Mouse (Mus musculus): ENCODE data around the gene Ugcg.

Gene Ugcg

DNA sequence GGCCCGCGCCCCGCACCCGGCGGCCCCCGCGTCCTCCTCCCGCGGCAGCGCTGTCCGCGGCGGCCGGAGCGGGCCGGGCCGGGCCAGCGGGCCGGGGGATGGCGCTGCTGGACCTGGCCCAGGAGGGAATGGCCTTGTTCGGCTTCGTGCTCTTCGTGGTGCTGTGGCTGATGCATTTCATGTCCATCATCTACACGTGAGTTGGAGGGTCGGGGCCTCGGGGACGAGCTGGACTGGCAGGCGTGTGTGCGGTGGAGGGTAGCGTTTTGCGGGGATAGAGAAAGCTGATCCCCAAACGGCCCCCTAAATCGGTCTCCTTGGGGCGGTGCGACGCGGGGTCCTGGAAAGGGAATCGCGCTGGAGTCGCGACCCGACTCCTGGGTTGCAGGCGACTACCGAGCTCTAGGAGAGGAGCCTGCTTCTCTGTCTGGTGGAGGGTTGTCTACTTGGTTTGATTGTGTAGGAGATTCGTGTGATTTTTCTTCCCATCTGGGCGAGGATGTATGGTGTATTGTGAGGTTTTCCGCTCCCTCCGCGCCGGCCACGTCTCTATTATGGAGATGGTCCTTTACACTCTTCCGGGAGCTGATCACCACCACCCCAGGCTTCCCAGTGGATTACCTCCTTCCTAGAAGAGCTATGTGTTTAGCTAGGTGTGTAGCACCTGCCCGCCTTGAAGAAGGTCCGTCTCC, 635 bp downstream of the Ugcg start:
- peak; percentile 36 for DNase-seq (ENCODE audit: low read depth, low spot score)

DNA sequence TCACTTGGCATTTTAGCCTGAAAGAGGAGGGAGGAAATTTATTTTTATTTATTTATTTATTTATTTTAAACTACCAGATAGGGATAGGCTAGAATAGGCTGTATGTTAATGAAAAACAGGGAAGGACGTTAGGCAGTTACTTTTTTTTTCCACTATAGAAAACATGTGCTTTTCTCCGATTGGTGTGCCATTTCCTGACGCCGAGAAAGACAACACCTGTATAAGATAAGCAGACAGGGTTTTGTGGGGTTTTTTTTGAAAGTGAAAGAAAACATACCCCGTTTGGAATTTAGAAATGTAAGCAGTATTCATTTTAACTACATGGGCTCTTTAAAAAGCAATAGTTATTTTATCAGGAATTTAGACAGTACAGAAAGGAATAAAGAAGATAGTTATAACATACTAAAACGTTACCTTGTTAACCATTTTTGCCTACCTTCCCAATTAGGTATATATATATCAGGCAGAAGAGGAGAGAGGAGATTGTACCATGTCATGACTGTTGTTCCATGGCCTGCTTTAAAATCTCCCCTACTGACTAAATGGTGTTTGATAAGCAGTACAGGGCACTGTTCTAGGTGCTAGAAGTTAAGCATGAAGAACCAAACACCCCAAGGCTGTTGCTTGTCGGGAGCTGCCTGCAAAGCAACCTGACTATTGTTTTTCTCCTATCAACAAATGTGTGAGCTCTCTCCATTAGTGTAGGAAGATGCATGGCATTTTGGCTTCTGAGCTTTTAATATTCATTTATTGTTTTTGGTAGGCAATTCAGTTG, 1.8 kb downstream of the Ugcg start:
- no peak for DNase-seq (ENCODE audit: low read depth, low spot score)

DNA sequence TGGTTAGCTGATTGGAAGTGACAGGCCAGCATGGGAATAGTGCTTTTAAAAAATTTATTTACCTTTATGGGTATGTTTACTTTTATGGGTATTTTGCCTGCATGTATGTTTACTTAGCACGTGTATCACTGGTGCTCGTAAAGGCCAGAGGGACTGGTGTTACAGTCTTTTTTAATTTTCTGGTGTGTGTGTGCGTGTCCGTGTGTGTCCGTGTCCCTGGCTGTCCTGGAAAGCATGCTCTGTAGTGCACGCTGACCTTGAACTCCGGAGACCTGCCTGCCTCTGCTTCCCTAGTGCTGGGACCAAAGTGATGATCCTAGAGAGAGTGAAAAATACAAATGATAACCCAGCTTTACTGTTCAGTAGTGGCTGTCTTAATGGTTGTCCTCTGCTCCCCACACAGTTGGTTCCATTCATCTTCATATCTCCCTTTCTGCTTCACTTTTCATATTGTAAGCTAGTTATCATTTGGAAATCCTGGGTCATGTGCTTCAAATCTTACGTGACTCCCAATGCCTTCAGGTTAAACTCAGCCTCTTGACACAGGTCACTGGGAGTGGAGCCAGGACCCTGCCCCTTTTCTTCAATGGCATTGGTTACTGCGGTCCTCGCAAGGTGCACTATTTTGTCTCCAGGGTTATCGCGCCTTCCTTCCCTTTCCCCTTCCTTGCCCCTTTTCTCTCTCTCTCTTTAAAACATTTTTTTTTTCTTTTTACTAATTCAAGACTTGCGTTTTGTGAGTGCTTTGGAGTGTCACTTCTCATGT, 5.9 kb downstream of the Ugcg start:
- DNase-seq (ENCODE audit: low read depth, low spot score), result no peak

DNA sequence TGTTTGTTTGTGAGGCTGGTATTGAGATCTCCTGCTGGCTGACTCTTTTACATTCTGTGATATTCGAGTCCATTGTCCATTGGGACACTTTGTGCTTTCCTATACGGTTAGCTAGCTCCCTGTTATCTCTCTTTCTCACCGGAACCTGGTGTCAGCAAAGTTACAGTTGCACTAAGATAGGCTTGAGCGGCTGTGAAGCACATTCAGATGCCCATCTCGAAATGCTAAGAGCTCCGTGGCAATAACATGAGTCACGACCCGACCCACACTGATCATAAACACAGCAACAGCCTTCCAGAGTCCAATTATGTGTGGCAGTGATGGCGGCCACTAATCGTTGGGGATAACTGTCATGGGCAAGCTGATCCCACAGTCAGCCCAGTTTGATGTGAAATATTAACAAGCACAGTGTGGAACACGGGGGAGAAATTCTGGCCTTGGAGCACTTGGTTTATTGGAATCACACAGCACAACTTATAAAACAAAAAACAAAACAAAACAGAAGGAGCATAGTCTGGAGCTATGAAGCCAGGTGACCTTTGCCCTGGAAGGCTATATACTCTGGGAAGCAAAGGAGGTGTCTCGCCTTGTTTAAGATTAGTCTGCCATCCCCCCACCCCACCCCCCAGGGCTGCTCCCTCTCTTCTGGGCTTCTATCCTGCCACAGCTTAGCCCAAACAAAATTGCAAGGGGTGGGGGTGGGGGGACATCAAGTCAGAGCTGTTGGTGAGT, 7.5 kb downstream of the Ugcg start:
- DNase-seq (ENCODE audit: low read depth, low spot score), result peak; percentile 19

DNA sequence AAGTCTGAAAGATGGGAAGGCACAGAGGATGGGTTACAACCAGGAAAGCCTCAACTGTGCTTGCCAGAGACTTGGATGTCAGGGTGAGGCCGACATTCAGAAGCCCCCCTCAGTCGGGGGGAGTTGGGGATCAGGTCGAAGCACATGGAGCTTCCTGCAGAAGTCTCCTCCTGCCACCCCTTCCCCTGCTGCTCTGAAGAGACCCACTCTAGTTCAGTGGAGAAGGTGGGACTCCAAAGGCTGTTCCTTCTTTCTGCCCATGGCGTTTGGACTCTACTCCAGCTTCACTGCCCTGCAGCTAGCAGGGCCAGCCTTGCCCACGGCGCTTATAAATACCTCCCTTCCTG, 8.0 kb downstream of the Ugcg start:
- no peak for DNase-seq (ENCODE audit: low read depth, low spot score)

DNA sequence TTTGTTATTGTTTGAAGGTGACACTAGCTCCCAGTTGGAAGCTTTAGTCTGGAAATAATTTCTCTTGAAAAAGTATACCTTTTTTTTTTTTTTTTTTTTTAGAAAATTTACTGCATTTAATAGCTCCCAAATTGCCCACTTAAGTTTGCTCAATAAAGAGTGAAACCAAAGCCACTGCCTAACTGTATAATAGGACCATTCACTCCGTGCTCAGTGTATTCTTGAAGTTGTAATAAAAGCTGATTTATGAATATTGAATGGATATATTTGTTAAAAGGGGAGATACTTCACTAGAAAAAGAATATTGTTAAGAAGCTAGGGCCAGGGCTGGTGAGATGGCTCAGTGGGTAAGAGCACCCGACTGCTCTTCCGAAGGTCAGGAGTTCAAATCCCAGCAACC, 8.4 kb downstream of the Ugcg start:
- no peak for DNase-seq (ENCODE audit: low read depth, low spot score)

DNA sequence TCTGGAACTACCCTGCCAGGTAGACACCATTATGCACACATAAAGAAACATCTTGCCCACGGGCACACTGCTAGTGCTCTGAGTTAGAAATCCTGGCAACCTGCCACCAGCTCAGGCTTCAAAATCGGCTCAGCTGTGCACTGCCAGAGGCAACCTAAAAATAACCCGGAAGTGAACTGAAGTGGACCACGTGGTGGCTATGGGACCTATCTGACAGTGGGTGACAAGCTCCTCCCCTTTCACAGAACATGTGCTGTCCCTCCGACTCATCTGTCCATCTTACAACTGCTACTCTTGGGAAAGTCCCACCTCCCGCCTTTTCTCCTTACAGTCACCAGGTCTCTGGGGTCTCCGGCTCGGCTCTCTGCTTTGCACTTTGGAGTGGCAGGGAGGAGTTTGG, 10.3 kb downstream of the Ugcg start:
- peak; percentile 49 for DNase-seq (ENCODE audit: low read depth, low spot score)

DNA sequence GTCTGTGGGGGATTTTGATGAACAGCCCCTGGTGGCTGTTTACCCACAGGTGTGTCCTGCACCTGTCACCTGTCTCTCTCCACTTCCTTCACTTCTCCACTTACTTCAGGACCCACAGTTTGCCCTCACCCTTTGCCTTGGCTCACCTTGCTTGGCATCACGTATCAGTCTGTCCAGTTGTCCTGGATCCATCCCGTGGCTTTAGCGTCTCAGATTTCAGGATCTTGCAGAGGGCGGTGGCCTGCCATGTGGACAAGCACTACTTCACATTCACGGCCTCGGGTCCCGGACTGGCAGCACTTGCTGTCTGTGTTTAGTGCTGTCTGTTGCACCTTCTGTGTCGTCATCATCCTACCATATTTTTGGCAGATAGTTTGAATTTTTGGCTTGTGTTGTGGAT, 10.7 kb downstream of the Ugcg start:
- DNase-seq (ENCODE audit: low read depth, low spot score), result no peak

DNA sequence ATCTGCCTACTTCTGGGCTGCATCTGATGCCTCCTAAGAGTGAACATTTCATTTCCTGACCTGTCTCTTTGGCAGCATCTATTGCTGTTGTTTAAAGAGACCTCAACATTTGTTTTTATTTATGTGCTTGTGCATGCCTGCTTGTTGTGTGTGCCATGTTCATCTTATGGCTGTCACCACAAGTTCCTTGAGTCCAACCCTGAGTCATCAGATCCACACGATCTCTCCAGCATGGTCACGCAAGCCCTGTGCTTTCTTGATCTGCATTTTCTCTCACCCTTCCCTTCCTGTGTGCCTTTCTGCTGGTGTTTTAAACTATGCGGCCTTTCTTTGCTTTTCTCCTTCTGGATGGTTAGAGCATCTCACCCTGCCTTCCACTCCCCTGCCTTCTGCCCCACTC, 11.6 kb downstream of the Ugcg start:
- DNase-seq (ENCODE audit: low read depth, low spot score), result no peak

DNA sequence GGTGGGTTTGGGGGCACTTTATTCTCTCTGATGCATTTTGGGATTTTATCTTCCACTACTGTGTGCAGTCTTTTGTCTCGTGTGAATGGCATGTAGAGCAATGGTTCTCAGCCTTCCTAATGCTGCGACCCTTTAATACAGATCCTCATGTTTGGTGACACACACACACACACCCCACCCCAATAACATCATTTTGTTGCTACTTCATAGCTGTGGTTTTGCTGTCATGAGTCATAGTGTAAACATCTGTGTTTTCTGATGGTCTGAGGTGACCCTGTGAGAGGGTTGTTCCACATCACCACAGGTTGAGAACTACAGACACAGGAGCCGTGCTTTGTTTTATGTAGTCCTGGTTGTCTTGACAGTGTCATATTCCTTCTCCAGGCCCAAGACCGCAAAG, 15.6 kb downstream of the Ugcg start:
- DNase-seq (ENCODE audit: low read depth, low spot score), result no peak

DNA sequence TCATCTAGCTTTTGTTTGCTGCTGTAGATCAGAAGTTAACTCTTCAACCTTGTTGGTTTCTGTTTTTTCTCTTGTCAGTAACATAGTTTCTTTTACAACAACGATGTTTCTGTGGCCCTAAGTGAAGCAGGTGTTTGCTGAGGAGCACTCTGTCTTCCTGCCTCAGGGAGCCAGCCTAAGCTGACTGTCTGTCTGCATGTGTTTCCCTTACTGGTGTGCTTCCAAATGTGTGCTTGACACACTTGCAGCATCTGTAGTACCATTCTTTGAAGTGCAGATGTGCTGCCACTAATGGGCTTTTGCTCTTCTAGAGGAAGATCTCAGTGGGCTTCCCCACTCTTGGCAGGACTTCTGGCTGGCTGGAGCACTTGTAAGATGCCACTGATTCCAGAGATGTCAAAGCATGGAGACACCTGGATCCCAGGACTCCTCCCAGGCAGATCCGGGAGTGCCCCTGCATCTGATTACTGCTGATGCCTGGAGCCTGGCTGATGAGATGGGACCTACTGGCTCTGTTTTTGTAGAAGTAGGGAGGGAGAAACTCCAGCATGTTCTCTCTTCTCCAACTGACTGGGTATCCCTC, 16.8 kb downstream of the Ugcg start:
- no peak for DNase-seq (ENCODE audit: low read depth, low spot score)

DNA sequence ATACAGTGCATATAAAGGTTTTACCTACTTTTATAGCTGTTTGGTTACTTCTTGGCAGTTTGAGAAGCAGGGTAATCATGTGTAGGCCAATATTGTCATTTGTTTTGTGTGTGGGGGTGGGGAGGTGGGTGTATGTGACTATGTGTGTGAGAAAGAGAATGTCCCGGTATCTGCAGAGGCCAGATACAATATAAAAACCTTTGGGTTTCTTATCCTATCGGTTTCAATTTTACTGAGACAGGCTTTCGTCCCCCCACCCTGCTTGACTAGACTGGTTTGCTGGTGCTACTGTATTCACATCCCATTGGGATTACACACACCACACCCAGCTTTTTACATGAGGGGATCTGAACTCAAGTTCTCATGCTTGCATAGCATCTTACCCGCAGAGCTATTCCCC, 17.5 kb downstream of the Ugcg start:
- DNase-seq (ENCODE audit: low read depth, low spot score), result no peak

DNA sequence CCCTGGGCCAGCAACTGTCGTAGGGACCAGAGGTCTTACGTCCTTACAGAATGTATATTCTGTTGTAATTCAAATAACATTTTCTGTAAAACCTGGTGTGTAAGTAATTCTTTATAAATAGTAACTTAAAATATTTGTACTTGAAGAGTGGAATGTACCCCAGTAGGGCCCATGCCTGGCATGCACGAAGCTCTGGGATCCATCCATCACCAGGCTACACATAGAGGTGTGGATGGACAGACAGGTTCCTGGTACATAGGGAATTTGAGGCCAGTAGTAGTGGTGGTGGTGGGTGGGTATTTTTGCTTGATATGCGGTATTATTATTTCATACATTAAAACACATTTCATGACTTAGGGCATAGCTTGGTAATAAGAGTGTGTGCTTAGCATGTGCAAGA, 19.6 kb downstream of the Ugcg start:
- no peak for DNase-seq (ENCODE audit: low read depth, low spot score)

DNA sequence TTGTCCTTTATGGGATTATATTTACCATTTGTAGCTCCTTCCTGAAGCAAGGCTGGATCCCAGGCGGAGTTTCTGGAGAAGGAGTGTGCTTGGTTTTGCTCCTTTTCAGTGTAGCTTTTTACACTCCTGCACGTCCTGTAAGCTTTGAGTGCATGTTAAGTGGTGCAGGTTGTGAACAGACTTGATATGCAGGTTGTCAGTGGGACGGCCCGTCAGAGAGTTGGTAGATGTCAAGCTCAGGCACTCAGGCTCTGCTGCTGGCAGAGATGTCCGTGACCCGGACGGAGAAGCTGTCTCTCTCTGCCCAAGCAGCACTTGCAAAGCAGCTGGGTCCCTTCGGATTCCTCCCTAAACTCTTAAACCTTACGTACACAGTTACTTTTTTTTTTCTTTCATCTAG, 22.1 kb downstream of the Ugcg start:
- no peak for DNase-seq (ENCODE audit: low read depth, low spot score)

DNA sequence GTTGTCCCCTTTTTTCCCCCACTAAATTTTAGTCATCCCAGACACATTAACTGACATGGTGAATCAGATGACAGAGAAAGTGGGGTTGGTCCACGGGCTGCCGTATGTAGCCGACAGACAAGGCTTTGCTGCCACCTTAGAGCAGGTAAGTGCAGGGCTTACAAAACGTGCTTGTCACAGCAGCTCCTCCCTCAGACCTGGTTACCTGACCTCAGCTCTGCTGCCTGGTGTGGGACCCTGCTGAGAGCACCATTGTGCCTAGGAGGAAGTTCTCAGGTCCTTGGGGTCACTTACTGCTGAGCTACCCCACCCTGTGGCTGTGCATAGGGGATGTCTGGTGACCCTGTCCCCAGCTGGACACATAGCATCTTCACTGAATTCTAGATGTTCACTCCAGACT, 24.8 kb downstream of the Ugcg start:
- DNase-seq (ENCODE audit: low read depth, low spot score), result no peak

DNA sequence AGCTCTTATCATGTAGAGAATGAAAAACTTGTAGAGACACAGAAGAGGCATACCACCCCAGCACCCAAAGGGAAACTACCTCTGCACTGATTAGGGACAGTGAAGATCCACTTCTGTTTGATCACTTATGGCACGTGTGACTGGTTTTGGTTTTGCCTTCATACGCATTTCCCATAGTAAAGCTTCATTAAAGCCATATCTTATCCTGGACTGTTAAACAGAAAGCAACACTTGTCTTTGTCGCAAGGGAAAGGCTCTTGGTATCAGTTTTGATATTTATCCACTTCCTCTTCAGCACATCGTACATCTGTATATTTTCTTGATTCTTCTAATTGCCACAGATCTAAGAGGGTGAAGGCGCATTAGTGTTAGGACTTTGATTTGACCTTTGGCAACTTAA, 25.6 kb downstream of the Ugcg start:
- no peak for DNase-seq (ENCODE audit: low read depth, low spot score)

DNA sequence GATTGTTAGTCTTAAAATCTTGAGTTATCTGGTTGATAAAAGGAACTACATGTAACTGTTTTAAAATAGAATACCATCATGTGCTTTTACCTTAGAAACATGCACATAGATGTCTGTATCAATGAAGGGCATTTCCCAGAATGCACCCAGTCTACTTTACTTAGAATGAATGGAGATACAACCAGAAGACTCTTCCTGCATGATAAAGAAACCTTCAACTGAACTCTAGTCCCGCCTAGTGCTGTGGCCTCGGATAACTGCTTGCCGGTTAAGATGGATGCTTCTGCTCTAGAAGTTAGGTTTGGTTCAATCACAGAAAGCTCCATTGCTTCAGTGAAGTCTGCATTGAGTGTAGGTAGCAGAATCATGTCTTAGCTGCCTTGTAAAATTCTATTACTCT, 26.5 kb downstream of the Ugcg start:
- no peak for DNase-seq (ENCODE audit: low read depth, low spot score)

DNA sequence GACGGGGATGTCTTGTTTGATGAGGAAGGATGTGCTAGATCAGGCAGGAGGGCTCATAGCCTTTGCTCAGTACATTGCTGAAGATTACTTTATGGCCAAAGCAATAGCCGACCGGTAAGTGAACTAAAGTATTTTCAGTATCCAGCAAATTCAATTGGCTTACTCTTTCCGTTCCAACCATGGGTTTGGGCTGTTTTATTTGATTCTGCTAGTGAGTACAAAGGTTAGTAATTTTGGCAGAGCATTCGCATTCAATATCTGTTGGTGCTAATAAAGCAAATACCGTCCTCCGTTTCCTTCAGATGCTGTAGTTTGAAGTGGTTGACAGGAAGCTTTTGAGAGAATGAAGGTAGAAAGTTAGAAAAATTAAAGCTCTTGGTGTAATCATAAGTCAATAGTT, 28.0 kb downstream of the Ugcg start:
- DNase-seq (ENCODE audit: low read depth, low spot score), result no peak

DNA sequence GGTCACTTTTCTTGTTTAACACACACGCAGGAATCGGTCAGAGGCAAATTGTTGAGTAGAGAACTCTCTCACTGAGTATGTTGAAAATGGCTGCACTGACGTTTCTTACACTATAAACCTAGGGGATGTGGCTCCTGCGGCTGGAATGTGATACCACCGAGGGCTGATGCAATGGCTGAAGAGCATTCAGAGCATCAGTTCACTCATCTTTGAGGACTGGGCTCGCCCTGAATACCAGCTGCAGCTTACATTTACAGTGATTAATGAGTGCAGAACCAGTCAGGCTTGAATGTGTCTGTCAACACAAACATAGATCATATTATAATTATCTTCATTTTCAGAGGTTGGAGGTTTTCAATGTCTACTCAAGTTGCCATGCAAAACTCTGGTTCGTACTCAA, 29.1 kb downstream of the Ugcg start:
- no peak for DNase-seq (ENCODE audit: low read depth, low spot score)

DNA sequence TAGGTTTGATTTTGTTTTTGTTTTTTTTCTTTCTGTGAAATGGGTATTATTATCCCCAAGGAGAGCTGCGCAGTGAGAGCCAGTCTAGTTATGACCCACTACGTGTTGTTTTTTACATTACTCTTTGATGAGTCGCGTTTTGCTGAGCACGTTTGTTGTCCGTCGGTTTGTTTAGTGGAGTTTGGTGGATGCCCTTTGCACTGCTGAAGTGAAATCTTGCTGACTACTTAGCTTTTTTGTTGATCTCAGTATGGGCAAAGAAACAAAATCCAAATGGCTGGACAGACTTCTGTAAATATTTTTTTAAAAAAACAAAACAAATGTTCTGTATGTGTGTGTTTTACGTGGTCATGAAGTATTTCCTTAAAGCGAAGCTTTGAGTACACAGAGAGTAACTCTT, 33.2 kb downstream of the Ugcg start:
- no peak for DNase-seq (ENCODE audit: low read depth, low spot score)

DNA sequence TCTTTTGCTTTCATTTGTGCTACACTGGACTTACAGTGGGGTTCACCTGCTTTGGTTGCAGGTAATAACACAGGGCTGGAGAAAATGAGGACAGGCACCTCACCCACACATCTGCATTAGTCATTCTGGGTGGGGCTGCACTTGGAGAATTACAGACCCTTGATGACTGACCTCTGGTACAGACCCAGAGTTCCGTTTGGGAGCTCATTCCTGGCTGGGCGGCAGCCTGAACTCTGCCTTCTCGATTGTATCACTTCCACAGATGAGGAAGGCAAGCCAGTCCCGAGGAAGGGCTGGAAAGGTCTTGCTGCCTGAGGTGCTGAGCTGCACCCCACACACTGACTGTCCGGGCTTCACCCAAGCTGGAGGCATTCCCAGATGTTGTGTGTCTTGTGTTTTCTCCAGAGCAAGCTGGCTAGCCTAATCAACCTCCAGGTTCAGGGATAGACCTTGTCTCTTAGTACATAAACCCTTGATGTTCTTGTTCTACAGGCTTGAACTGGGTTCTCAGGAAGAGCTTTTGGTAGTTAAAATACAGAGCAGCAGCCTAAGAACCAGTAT, 34.1 kb downstream of the Ugcg start:
- no peak for DNase-seq (ENCODE audit: low read depth, low spot score)

DNA sequence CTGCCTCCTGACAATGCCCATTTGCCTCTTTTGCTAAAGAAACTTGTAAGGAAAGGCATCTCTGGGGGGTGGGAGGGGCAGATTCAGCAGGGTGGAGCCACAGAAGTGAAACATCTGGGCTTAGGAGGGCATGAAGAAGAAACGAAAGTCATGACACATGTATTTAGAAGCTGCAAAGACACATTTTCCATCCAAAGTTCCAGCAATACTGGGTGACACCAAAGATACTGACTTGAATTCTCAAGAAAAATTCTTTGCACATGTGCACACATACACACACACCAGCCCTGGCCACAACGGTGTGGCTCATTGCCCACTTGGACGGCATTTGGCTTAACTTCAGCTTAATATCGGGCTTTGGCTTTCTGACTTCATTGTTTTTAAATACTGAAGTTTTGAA, 35.8 kb downstream of the Ugcg start:
- DNase-seq (ENCODE audit: low read depth, low spot score), result no peak

Measured in mesoderm, embryonic 11.5 days (tissue).